Mouse (Mus musculus): ENCODE results near the gene Tmem240.
"Not testable (repeated sequence)": the region's sequence is repeated elsewhere in the genome, so short reads cannot be mapped to it uniquely, and the experiment has no call there.

Tmem240 gene

DNA sequence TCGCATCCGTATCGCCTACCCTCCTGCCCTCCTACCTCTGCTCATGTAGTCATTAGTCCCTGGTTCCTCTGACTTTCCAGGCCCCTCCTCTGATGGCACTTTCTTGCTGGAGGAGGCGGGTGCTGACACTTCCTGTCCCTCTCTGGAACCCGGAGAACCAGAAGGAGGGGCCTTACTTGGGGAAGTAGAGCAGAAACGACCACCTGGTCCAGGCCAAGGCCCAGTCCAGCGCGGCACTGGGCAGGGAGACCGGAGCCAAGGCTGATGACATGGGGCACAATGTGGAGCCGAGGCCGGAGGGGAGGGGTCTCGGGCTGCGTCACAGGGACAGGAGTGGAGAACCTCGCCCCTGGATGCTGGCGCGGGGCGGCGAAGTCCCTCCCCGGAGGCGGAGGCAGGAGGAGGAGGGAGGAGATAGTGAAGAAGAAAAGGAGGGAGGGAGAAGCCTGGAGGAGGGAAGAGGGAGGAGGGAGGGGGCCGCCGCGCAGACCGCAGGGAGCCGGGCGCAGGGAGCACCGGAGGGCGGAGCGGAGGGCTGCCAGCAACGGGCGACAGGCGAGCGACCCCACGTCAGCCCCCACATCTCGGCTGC is at the start of gene Tmem240:
Gene Tmem240, plus strand, starts transcription at position 451 of the 592 bp plus-strand sequence.
- DNase-seq (ENCODE audit: extremely low spot score) = peak; percentile 93

DNA sequence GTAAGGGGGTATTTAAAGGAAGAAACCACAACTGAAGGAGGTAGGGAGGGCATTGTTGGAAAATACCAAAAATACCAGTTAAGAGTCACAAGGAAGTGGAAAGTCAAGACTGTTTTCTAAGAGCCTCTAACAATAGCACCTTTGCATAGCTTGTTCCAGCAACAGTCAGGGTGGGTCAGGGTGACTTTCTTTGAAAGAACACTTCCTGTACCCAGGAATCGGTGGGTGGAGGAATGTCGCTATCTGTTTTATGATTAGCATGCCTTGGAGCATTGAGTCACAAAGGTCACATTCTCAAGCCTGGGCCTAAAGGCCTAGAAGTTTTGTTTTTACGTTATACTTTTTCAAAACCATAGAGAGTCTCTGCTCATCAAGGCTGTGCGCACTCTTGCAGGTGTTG is 46.8 kb upstream of the Tmem240 start:
- not testable (repeated sequence) for DNase-seq (ENCODE audit: extremely low spot score)

DNA sequence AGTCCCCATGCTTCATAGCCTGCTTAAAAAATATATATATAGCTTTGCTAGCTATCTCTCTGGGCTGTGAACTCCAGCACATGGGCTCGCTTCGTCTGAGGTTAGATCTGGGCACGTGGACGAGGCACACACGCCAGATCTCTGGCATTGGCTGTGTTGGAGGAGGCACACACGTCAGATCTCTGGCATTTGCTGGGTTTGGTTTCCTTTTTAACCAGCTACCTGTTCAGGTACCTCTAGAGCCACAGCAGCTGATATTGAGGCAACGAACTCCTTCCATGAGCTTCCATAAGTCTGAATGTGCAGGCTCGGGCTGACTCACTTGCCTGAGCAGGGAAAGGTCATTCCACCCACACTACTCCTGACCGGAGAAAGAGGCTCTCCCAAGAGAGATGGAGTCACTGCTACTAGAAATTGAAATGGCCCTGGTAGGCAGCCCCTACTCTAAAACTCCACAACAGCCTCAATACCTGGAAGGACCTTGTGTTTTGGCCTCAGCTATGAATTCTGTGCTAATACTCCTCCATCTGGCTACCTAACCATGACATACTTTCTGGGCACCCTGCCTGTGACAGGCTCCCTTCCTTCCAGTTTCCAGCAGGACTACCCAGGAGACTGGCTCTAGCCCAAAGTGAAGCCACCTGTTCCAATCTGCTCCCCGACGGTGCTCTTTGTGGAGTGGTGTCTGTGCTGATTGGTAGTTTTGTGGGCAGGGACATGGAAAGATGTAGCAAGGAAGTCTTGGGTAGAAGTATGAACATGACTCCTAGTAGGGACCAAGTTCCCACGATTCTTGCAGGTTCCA is 43.8 kb upstream of the Tmem240 start:
- DNase-seq (ENCODE audit: extremely low spot score) = no peak

DNA sequence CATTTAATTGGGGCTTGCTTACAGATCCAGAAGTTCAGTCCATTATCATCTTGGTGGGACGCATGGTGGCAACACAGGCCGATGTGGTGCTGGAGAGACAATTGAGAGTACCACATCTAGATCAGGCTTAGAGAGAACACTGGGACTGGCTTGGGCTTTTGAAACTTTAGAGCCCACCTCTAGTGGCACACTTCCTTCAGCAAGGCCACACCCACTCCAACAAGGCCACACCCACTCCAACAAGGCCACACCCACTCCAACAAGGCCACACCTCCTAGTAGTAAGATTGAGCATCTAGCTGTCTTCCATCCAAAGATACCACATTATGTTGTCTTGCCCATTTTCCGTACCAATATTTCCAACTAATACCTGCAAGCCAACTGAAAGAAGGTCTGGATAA is 42.2 kb upstream of the Tmem240 start:
- DNase-seq (ENCODE audit: extremely low spot score) = no peak

DNA sequence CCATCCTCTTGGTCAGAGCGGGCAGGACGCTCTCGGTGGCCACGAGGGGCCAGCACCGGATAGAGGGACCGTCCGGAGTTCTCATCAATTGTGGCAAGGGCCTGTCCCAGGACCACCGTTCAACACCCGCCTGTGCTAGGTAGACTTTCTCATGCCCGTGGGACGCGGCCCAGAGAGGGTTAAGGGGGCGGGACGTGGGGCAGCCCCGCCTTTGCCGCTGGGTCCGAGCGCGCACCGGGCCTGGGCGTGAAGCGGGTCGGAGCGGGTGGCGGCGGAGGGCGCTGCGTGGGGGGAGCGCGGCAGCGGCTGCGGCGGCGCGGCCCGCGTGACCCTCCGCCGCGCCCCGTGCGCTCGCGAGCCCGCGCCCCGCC is 40.5 kb upstream of the Tmem240 start, which contains the start of gene Fndc10:
Gene Fndc10, plus strand, starts transcription at position 232 of the 371 bp plus-strand sequence.
- DNase-seq (ENCODE audit: extremely low spot score) = peak; percentile 69

DNA sequence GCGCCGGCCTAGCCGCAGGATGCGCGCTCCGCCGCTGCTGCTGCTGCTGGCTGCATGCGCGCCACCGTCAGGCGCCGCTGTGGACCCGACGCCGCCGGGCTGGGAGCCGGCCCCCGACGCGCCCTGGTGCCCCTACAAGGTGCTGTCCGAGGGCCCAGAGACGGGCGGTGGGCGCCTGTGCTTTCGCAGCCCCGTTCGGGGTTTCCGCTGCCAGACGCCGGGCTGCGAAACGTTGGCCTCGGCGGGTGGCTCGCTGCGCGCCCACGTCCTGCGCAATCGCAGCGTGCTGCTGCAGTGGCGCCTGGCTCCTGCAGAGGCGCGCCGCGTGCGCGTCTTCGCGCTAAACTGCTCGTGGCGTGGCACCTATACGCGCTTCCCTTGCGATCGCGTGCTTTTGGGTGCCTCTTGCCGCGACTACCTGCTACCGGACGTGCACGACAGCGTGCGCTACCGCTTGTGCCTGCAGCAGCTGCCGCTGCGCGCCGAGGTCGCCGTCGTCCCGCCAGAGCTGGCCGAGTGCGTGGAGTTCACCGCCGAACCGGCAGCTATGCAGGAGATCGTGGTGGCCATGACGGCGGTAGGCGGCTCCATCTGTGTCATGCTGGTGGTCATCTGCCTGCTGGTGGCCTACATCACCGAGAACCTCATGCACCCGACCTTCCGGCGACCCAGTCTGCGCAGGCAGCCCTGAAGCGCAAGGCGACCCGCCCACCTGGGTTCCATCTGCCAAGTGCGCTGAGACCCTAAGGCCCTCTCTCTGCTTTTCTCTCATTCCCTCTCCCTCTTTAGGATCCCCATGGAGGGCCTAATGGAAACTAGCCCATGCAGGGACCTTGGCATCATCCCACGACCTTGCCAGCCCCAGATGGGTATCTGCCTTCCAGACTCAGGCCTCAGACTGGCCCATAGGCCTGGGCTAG is 39.9 kb upstream of the Tmem240 start:
- peak; percentile 52 for DNase-seq (ENCODE audit: extremely low spot score)

DNA sequence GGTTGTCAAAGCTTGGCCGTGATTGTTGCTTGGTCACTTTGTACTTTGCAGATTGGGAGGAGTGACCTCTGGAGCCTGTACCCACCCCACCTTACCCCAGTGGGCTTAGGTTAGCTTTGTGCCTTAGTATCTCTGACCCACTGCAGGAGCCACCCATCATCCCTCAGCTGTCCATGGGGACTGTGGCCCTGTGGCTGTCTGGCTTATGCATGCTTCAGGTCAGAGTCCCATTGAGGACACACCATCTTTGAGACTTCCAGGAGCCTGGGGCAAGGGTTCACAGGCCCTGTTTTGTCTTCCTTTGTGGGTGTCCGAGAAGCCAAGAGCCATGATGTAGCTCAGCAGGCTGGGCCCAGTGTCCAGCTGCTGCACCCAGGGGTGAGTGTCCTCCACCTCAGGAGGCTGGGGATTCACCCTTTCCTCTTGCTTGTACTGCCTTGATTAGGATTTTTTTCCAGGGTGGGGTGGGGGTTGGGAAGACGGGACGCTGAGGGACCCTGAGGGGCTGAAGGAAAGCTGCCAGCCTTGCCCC is 39.0 kb upstream of the Tmem240 start:
- no peak for DNase-seq (ENCODE audit: extremely low spot score)

DNA sequence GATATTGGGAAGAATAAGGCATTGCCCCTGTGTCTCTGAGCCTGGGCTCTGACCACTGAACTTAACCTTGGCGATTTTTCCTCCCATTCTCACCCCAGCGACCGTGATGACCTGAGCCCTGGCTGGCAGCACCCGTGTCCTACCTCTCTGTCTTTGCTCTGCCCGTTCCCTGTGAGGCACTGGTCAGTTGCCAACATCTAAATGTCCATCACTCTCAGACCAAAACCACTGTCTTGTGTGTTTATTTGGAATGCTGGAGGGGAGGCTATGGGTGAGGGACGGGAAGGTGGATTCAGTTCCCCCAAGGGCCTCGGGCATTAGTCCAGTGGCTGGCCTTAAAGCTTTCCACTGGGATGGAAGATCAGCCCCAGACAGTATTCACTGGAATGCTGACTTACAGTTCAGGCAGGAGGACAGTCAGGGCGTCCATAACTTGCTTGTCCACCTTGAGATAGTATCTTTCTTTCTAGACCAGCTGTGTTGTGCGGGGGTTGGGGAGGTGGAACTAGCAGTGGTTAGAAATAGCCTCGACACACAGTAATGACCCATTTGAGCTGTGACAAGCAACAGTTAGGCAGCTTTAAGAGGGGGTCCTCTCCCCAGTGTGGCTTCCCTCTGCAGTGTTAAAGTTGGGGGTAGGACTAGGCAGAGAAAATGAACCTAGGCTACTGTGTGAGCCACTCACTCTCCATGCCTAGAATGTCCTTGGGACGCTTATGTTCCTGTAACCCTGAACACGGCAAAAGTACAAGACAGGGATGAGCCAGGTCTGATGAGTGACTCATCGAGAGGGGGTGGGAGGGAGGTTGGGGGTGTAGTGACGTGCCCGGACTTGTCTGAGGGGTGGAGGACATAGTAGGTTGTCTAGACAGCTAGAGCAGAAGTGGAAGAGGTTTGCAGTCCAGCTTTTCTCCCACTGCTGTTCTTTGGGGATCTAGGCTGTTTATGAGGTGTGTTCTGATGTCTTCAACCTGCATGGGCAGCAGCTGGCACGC is 38.0 kb upstream of the Tmem240 start:
- DNase-seq (ENCODE audit: extremely low spot score) = no peak

DNA sequence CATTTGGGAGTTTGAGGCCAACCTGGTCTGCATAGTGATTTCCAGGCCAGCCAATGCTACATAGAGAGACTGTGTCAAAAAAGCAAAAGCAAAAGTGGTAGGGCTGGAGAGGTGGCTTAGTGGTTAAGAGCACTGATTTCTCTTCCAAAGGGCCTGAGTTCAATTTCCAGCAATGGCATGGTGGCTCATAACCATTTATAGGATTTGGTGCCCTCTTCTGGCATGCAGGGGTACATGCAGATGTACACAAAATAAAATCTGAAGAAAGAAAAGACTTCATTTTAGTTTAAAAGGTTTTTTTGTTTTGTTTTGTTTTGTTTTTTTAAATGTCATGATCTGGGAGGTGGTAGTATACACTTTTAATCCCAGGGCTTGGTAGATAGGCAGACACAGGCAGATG is 34.2 kb upstream of the Tmem240 start:
- DNase-seq (ENCODE audit: extremely low spot score) = peak; percentile 27

DNA sequence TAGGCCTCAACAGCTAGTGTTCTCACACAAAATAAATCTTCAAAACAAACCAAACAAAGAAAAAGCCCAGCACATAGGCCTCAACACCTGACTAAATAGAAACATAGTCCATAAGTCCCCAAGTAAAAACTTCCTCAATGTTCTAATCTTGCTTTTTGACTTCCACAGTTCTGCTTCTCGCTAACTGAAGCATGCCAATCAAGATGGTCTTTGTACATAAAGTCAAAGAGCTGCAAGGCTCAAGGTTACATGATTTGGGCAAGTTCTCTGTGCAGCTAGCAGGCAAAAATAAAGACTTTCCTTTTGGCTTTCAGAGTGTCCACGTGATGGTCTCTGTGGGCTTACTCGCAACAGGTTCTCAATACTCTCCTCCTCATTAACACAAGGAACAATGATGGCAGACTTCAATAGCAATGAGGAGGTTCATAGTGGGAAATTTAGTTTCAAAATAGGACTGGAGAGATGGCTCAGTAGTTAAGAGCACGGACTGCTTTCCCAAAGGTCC is 31.1 kb upstream of the Tmem240 start:
- no peak for DNase-seq (ENCODE audit: extremely low spot score)

DNA sequence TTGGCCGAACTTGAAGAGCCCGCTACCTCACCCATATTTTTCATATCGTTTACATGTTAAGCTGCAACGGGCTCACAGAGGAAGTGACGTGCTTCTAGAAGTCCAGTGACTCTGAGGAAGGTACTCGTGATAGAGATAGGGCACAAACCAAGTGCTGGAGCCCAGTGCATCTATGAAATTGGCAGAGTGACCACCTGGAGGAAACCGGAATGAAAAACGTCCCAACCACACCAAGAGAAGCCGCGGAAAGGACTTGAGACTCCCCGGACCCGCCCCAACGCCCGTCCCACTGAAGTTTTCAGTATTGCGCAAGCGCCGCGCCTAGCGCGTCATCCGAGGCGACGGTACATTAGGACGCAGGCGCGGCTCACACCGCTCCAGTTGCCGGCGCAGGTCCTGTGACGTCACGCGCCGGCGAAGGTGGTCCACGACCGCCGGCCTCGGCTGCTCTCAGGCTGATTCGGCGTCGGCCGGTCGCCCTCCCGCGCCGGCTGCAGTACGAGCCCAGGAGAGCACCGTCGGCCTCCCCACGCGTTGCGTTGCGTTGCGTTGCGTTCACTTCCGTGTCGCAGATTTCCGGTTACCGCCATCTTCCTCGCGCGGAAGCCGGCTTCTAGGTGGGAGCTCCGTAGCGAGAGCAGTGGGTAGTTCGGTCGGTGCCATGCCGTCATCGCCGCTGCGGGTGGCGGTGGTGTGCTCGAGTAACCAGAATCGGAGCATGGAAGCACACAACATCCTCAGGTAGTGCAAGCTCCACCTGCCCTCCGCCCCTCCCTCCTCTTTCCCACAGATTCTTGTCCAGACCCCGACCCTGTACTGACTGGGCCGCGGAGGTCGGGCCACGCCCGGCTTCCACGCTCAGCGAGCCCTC is 29.6 kb upstream of the Tmem240 start, which contains the start of gene Ssu72:
Gene Ssu72, plus strand, starts transcription at position 80 of the 871 bp plus-strand sequence.
- peak; percentile 96 for DNase-seq (ENCODE audit: extremely low spot score)

DNA sequence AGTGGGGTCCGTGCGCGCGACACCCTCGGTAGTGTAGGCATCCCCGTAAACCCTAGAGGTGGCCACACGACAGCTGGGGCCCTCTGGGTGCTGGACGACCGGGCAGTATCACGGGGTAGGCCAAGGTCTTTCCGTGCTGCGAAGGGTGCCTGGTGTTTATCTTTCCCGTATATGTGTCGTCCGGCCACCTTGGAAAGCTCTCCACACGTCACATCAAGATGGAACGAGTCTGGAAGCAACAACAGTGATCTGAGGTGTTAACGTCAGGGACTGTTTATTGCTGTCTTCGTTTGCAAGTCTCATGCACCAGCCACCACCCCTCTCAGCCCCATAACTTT is 29.0 kb upstream of the Tmem240 start:
- no peak for DNase-seq (ENCODE audit: extremely low spot score)

DNA sequence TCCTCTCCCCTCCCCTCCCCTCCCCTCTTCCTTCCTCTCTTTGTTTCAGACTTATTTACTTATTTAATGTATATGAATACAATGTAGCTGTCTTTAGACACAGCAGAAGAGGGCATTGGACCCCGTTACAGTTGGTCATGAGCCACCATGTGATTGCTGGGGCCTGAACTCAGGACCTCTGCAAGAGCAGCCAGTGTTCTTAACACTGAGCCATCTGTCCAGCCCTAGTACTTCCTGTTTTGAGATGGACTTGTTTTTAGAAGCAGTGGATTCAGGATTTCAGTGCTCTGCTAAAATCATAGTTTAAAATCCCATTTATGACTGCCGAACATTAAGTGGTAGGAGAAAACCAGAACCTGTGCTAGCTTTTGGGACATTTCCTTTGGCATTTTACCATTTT is 26.0 kb upstream of the Tmem240 start:
- DNase-seq (ENCODE audit: extremely low spot score) = no peak

DNA sequence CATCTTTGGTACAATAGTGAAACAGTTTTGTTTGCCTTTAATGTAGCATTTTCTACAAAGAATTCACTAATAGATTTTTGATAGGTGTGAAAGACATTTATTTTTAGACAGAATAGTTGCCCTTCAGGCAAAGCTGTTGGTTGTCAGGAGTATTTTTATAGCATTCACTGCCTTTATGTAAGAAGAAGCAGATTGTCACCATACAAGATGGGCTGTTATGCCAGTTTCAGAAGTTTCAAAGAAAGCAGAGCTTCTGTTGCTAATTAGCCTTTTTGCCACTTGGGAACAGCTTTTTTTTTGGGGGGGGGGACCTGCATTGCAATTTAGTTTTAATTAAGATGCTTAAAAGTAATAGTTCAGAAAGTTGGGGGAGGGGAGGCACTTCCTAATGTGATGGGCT is 25.6 kb upstream of the Tmem240 start:
- no peak for DNase-seq (ENCODE audit: extremely low spot score)

DNA sequence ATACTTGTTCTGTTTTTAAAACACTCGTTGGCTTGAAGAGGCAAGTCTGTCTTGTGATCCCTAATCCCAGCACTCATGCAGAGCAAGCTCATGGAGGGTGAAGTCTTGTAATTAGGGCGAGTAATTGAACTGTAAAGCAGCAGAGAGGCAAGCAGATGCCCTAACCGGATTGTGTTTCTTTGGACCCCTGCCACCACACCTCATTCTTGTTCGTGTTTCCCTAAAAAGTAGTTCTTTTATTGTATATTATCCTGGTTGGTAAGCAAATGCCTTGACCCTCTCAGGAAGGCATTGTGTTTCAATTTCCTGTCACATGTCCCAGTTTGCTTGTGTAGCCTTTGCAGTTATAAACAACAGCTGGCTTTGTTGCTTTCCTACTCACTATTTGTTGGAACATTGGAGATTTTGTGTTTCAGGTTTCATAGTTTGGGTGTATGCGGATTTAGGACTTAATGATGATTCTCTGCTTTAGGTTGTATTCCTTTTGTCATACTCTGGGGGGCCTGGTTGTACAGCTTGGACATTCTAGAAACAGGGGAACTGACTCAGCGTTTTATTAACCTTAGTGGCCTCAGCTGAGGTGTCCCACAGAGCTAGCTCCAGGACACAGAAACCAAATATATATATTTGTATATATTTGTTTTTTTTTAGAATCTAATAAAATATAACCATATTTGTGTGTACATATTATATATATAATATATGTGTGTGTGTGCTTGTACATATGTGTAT is 23.9 kb upstream of the Tmem240 start:
- no peak for DNase-seq (ENCODE audit: extremely low spot score)

DNA sequence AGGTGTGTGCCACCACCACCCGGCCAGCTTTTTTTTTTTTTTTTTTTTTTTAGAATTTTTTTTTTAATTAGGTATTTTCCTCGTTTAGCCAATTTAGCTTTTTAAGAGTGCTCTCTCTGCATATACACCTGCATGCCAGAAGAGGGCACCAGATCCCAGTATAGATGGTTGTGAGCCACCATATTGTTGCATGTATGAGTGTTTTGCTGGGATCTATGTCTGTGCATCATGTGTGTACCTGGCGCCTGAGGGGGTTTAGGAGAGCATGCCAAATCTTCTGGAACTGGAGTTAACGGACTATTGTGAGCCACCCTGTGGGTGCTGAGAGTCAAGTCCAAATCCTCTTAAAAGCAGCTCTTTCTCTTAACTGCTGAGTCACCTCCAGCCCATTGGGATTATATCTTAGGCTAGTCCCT is 12.9 kb upstream of the Tmem240 start:
- DNase-seq (ENCODE audit: extremely low spot score) = no peak

DNA sequence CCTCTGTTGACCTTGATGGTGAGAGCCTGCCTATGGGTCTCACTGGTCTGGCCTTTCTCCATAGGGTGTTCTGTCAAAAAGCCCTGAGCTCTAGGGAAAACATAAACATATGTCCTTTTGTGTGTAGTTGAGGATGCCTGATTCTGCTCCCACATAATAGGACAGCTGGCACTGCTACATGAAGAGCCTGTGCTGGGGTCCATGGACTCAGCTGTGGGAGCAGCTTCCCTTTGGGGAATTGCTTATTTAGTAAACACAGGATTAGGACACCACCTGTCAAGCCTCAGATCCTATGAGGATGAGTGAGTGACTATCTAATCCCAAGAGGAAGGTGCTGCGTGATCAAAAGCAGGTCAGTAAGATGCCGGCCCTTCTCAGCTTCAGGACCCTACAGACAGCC is 6.6 kb upstream of the Tmem240 start:
- DNase-seq (ENCODE audit: extremely low spot score) = no peak

DNA sequence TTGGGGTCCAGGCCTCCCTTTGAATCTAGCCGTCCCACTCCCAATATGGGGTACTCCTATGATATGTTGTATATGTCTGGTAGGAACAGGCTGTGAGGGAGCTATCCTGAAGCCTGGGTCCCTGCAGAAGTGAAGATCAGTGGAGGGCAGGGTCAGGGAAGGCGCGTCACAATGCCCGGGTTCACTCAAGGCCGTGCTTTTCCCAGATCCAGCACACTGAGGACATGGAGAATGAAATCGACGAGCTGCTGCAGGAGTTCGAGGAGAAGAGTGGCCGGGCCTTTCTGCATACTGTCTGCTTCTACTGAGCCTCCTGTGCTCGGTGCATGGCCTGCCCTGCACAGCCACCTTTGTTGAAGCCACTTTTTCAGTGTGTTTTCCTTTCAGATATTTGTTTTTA is 1.3 kb upstream of the Tmem240 start:
- DNase-seq (ENCODE audit: extremely low spot score) = no peak
